Comparison of ENCODE assay signal across 8 mouse cellular contexts in the genomic region with DNA sequence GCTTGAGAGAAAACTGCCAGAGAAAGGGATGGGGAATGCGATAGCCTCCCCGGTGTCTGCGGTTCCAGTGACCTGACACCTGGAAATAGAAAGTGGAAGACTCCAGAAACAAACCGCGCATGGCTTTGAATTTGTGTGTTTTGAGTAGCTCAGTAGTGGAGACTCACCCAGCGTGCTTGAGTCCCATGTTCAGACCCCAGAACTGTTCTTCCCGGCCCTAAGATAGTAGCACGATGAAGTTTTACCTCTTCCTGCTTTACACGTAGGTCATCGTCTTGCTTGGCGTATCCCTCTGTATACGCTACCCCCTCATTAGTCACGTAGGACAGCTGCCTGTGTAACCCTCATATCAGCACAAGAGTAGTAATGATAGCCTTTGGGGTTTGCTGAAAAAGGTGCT. TPM values are rescaled to one million over a fixed set of nuclear protein-coding genes. Genes with fewer than 3 reads are reported as not detected.
DNase-seq lines count a peak whose midpoint lies in the region; ATAC-seq and TF ChIP-seq lines count a peak whose summit lies in the region.

No protein-coding gene starts in this region.

- no peaks in the 10 kb centered on the region for H3K27me3 ChIP-seq in lung, embryonic 15.5 days
- H3K27me3 ChIP-seq in embryonic facial prominence, embryonic 12.5 days = no peaks in the 10 kb centered on the region
- H3K27me3 ChIP-seq in intestine, embryonic 15.5 days (replicated peaks) = no peaks in the 10 kb centered on the region
- no peaks in the 10 kb centered on the region for H3K27me3 ChIP-seq in midbrain, postnatal 0 days (ENCODE audit: insufficient read depth, low read length)

- H3K4me3 ChIP-seq in lung, embryonic 15.5 days = peak overlapping the region; percentile 74
- H3K4me3 ChIP-seq in embryonic facial prominence, embryonic 12.5 days = peak overlapping the region; percentile 77
- peak overlapping the region; percentile 77 for H3K4me3 ChIP-seq in intestine, embryonic 15.5 days (replicated peaks)
- peak overlapping the region; percentile 89 for H3K4me3 ChIP-seq in midbrain, postnatal 0 days (ENCODE audit: low read depth, low read length)

- no peak for TF ChIP-seq CTCF in midbrain, postnatal 0 days (IDR thresholded peaks at IDR 0.05)

- DNase-seq in lung, postnatal 10 days = no peak
- DNase-seq in midbrain, postnatal 0 days (ENCODE audit: low spot score) = no peak
- no peak for DNase-seq in cerebellum, adult 11 months
- no peak for DNase-seq in cerebellum, postnatal 4 days (ENCODE audit: low spot score in 2 of 2)
- no peak for DNase-seq in embryo, embryonic 9.5 days (ENCODE audit: extremely low spot score)

- ATAC-seq in lung, embryonic 15.5 days (ENCODE audit: borderline replicate concordance, extremely low read depth, low FRiP score, low TSS enrichment) = peak; percentile 34; the same call in 1 of the 2 replicates
- ATAC-seq in embryonic facial prominence, embryonic 12.5 days (ENCODE audit: insufficient number of reproducible peaks, insufficient read depth, low FRiP score, low TSS enrichment) = no peak
- peak; percentile 41 for ATAC-seq in intestine, embryonic 15.5 days
- ATAC-seq in midbrain, postnatal 0 days (ENCODE audit: low FRiP score) = no peak

- H3K4me2 ChIP-seq in lung, embryonic 15.5 days = peak overlapping the region; percentile 58
- peak overlapping the region; percentile 80 for H3K4me2 ChIP-seq in embryonic facial prominence, embryonic 12.5 days (replicated peaks)
- peak overlapping the region; percentile 77 for H3K4me2 ChIP-seq in intestine, embryonic 15.5 days (replicated peaks)
- H3K4me2 ChIP-seq in midbrain, postnatal 0 days (ENCODE audit: low read depth, low read length, poor library complexity, severe bottlenecking) = peak overlapping the region; percentile 63

- no peaks in the 10 kb centered on the region for H3K36me3 ChIP-seq in lung, embryonic 15.5 days
- peaks cover 6% of the 10 kb centered on the region; the same call in 1 of the 2 replicates for H3K36me3 ChIP-seq in embryonic facial prominence, embryonic 12.5 days
- H3K36me3 ChIP-seq in intestine, embryonic 15.5 days = no peaks in the 10 kb centered on the region
- no peaks in the 10 kb centered on the region for H3K36me3 ChIP-seq in midbrain, postnatal 0 days (ENCODE audit: insufficient read depth, low read length)

- peaks cover 27% of the 10 kb centered on the region for H3K4me1 ChIP-seq in lung, embryonic 15.5 days
- H3K4me1 ChIP-seq in embryonic facial prominence, embryonic 12.5 days = peaks cover 9% of the 10 kb centered on the region
- peaks cover 20% of the 10 kb centered on the region for H3K4me1 ChIP-seq in intestine, embryonic 15.5 days (replicated peaks)
- 0 out of 2 replicates have a peak, but pooled peaks cover 2% of the 10 kb centered on the region for H3K4me1 ChIP-seq in midbrain, postnatal 0 days (ENCODE audit: insufficient read depth, low read length)

- H3K9me3 ChIP-seq in lung, embryonic 15.5 days = no peaks in the 10 kb centered on the region
- no peaks in the 10 kb centered on the region for H3K9me3 ChIP-seq in embryonic facial prominence, embryonic 12.5 days
- no peaks in the 10 kb centered on the region for H3K9me3 ChIP-seq in intestine, embryonic 15.5 days
- H3K9me3 ChIP-seq in midbrain, postnatal 0 days (ENCODE audit: low read length) = no peaks in the 10 kb centered on the region

- H3K27ac ChIP-seq in lung, embryonic 15.5 days = peak overlapping the region; percentile 91
- H3K27ac ChIP-seq in embryonic facial prominence, embryonic 12.5 days = peak overlapping the region; percentile 88
- H3K27ac ChIP-seq in intestine, embryonic 15.5 days = peak overlapping the region; percentile 96
- peak overlapping the region; percentile 90 for H3K27ac ChIP-seq in midbrain, postnatal 0 days (ENCODE audit: low read depth, low read length)

- H3K9ac ChIP-seq in lung, embryonic 15.5 days = peak overlapping the region; percentile 80
- H3K9ac ChIP-seq in embryonic facial prominence, embryonic 12.5 days = peak overlapping the region; percentile 77
- peak overlapping the region; percentile 91 for H3K9ac ChIP-seq in intestine, embryonic 15.5 days
- H3K9ac ChIP-seq in midbrain, postnatal 0 days (replicated peaks; ENCODE audit: low read length, poor library complexity, severe bottlenecking) = peak overlapping the region; percentile 94

- 1% methylated on average over 13 of the region's 13 CpGs for WGBS in lung, embryonic 15.5 days
- 4% methylated on average over 13 of the region's 13 CpGs for WGBS in embryonic facial prominence, embryonic 12.5 days
- WGBS in intestine, embryonic 15.5 days = 2% methylated on average over 13 of the region's 13 CpGs
- 10% methylated on average over 13 of the region's 13 CpGs for WGBS in midbrain, postnatal 0 days

RNA-seq across cellular contexts. Expression of gene Manbal, which starts 0.6 kb away (rescaled TPM):
- polyA plus RNA-seq in lung, embryonic 15.5 days (2015; fragmentation: Nextera tagmentation; extraction: Ambion mirVana) = 83.9 and 89.4 TPM in 2 replicates
- 78.5 and 82.8 TPM in 2 replicates for polyA plus RNA-seq in embryonic facial prominence, embryonic 12.5 days (2016; fragmentation: Nextera tagmentation; extraction: Ambion mirVana)
- polyA plus RNA-seq in intestine, embryonic 15.5 days (2015; fragmentation: Nextera tagmentation; extraction: Ambion mirVana) = 68.4 and 73.7 TPM in 2 replicates
- 70.8 and 70.9 TPM in 2 replicates for total RNA-seq in midbrain, postnatal 0 days (2014; rRNA removed)
- 129 and 132 TPM in 2 replicates for polyA plus RNA-seq in midbrain, postnatal 0 days (2015; fragmentation: Nextera tagmentation; extraction: Ambion mirVana)

RNA-seq across cellular contexts. Expression of gene Ghrh, which starts 20.7 kb away (rescaled TPM):
- not detected in 2 replicates for polyA plus RNA-seq in lung, embryonic 15.5 days (2015; fragmentation: Nextera tagmentation; extraction: Ambion mirVana)
- 2.4 and 3.2 TPM in 2 replicates for polyA plus RNA-seq in embryonic facial prominence, embryonic 12.5 days (2016; fragmentation: Nextera tagmentation; extraction: Ambion mirVana)
- 0.64 and 1.00 TPM in 2 replicates for polyA plus RNA-seq in intestine, embryonic 15.5 days (2015; fragmentation: Nextera tagmentation; extraction: Ambion mirVana)
- total RNA-seq in midbrain, postnatal 0 days (2014; rRNA removed) = 1.3 and 3.0 TPM in 2 replicates
- 5.0 and 7.6 TPM in 2 replicates for polyA plus RNA-seq in midbrain, postnatal 0 days (2015; fragmentation: Nextera tagmentation; extraction: Ambion mirVana)

RNA-seq across cellular contexts. Expression of gene Src, which starts 50.3 kb away (rescaled TPM):
- polyA plus RNA-seq in lung, embryonic 15.5 days (2015; fragmentation: Nextera tagmentation; extraction: Ambion mirVana) = 24.0 and 24.8 TPM in 2 replicates
- polyA plus RNA-seq in embryonic facial prominence, embryonic 12.5 days (2016; fragmentation: Nextera tagmentation; extraction: Ambion mirVana) = 30.8 and 37.3 TPM in 2 replicates
- 18.1 and 19.4 TPM in 2 replicates for polyA plus RNA-seq in intestine, embryonic 15.5 days (2015; fragmentation: Nextera tagmentation; extraction: Ambion mirVana)
- 129 and 137 TPM in 2 replicates for total RNA-seq in midbrain, postnatal 0 days (2014; rRNA removed)
- polyA plus RNA-seq in midbrain, postnatal 0 days (2015; fragmentation: Nextera tagmentation; extraction: Ambion mirVana) = 26.1 and 26.6 TPM in 2 replicates

Comparison
In these comparisons a context has a peak if more than half of its experiments do, and no peak if none do; other contexts are left out.
1. ATAC-seq: peak in lung, embryonic 15.5 days (single experiment) and intestine, embryonic 15.5 days (single experiment); none in embryonic facial prominence, embryonic 12.5 days (single experiment) and midbrain, postnatal 0 days (single experiment).
2. Peak in every context shown above with its lines, with median percentiles within 50 percentile points of each other: H3K27ac ChIP-seq, H3K4me2 ChIP-seq, H3K4me3 ChIP-seq and H3K9ac ChIP-seq.